Mouse (Mus musculus) lung, postnatal 0 days (tissue): ENCODE measurements around the gene Svs2. TPM values are rescaled to one million over a fixed set of nuclear protein-coding genes. Genes with fewer than 3 reads are reported as not detected.
"Not testable (repeated sequence)": the region's sequence is repeated elsewhere in the genome, so short reads cannot be mapped to it uniquely, and the experiment has no call there.

Source experiments
- ATAC-seq: fragments of 200-750 bp; cut with Nextera tagmentation; 2 replicates; pipeline ENCODE4 v1.8.0; 2017; ENCODE audit warnings: moderate library complexity
- DNase-seq: peaks from one replicate; pipeline ENCODE4 v3.0.0-alpha.2; 2016; ENCODE audit warnings: low spot score
- H3K27ac ChIP-seq: fragments of 300-500 bp; sonication (generic); 2 replicates; pipeline ENCODE4 v1.5.1; 2014; ENCODE audit warnings: antibody characterized with exemption, mild to moderate bottlenecking, low read length, mixed read lengths
- H3K27me3 ChIP-seq: fragments of 300-500 bp; sonication (generic); replicated peaks from 2 replicates; pipeline ENCODE4 v1.6.1; 2014; ENCODE audit warnings: low read length, mixed read lengths; ENCODE audit not compliant: insufficient read depth
- H3K36me3 ChIP-seq: fragments of 300-500 bp; sonication (generic); 2 replicates; pipeline ENCODE4 v1.6.1; 2014; ENCODE audit warnings: low read length, mixed read lengths; ENCODE audit not compliant: insufficient read depth
- H3K4me1 ChIP-seq: fragments of 300-500 bp; sonication (generic); 2 replicates; pipeline ENCODE4 v1.6.1; 2014; ENCODE audit warnings: antibody characterized with exemption, low read depth, low read length, mixed read lengths; ENCODE audit not compliant: insufficient read depth
- H3K4me2 ChIP-seq: fragments of 300-500 bp; sonication (generic); replicated peaks from 2 replicates; pipeline ENCODE4 v1.6.1; 2014; ENCODE audit warnings: low read depth, mild to moderate bottlenecking, low read length, moderate library complexity, mixed read lengths
- H3K4me3 ChIP-seq: fragments of 300-500 bp; sonication (generic); 2 replicates; pipeline ENCODE4 v1.5.1; 2014; ENCODE audit warnings: low read depth, low read length
- H3K9ac ChIP-seq: fragments of 300-500 bp; sonication (generic); replicated peaks from 2 replicates; pipeline ENCODE4 v1.6.1; 2014; ENCODE audit warnings: low read depth, mild to moderate bottlenecking
- H3K9me3 ChIP-seq: fragments of 300-500 bp; sonication (generic); 2 replicates; pipeline ENCODE4 v1.6.1; 2016; ENCODE audit warnings: low read length, mixed read lengths
- CTCF ChIP-seq: IDR thresholded peaks from 2 replicates; pipeline ENCODE4 v1.5.1; 2016; ENCODE audit warnings: antibody characterized with exemption, mild to moderate bottlenecking
- EP300 ChIP-seq: IDR thresholded peaks from 2 replicates; pipeline ENCODE4 v1.6.1; 2016; ENCODE audit warnings: antibody characterized with exemption, mild to moderate bottlenecking, control low read depth
- WGBS: fragments of 180-500 bp; shearing (Covaris S2); extraction: QIAGEN DNeasy Blood & Tissue Kit; methylation state at CpG from one replicate; pipeline ENCODE4 v1.1.7; 2014; 5-methylcytosine and 5-hydroxymethylcytosine counted together
- polyA plus RNA-seq: library from polyadenylated mRNA; unstranded; fragments of >200 nt; fragmentation: Nextera tagmentation; extraction: Ambion mirVana; gene quantifications from 2 replicates; pipeline ENCODE4 v1.2.1, GENCODE M21; 2015

Svs2 gene
- polyA plus RNA-seq, result not detected in 2 replicates

DNA sequence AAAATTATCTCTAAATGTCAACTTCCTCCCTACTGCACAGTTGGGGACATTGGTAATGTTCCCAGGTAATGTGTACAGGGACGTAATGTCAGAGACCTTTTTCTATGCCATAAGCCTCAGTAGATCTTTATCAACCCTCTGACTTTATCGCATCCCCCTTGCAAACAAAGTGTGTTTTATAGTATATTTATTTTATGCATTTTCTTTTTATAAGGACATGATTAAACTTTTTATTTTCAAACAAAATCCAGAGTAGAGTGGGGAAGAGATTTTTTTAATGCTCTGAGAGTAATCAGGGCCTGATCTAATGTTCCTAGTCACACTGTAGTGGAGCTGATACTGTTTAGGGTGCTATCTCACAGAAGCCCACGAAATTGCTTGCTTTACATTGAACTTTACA lies at the start of gene Svs2:
Gene Svs2 (minus strand): TSS at position 101 of the 400 bp plus-strand sequence.
- no peaks in the 10 kb centered on the region for H3K36me3 ChIP-seq
- no peaks in the 10 kb centered on the region for H3K9me3 ChIP-seq
- no peaks in the 10 kb centered on the region for H3K27me3 ChIP-seq
- no peak within 1 kb of the TSS for H3K4me2 ChIP-seq
- ATAC-seq (no peak), DNase-seq (no peak)
- H3K27ac ChIP-seq, result no peak within 1 kb of the TSS
- no peak for TF ChIP-seq EP300
- TF ChIP-seq CTCF, result no peak
- H3K9ac ChIP-seq, result no peak within 1 kb of the TSS
- 75% methylated on average over 3 of the region's 3 CpGs for WGBS
- H3K4me1 ChIP-seq, result no peaks in the 10 kb centered on the region
- no peak within 1 kb of the TSS for H3K4me3 ChIP-seq

GRCm38 (mm10) chr2:164278359-164278758 lies 40.1 kb upstream of the Svs2 start, which contains the start of gene Svs4:
Gene Svs4 (minus strand): TSS chr2:164278459.
- Histone ChIP-seq H3K4me1 (no peaks in the 10 kb centered on the region), H3K4me3 (no peak within 1 kb of the TSS), H3K9ac (no peak within 1 kb of the TSS), H3K9me3 (no peaks in the 10 kb centered on the region), H3K27ac (no peak within 1 kb of the TSS), H3K36me3 (no peaks in the 10 kb centered on the region), H3K4me2 (no peak within 1 kb of the TSS), H3K27me3 (no peaks in the 10 kb centered on the region)
- WGBS, result 84% methylated on average over 4 of the region's 4 CpGs
- ATAC-seq (no peak), DNase-seq (no peak)
- no peak for TF ChIP-seq CTCF
- no peak for TF ChIP-seq EP300

- H3K27ac ChIP-seq, H3K9ac ChIP-seq, H3K4me1 ChIP-seq, H3K4me2 ChIP-seq, H3K9me3 ChIP-seq, H3K27me3 ChIP-seq, H3K36me3 ChIP-seq, DNase-seq, H3K4me3 ChIP-seq, ATAC-seq: not testable (repeated sequence)
- WGBS, result 60% methylated on average over 1 of the region's 1 CpGs
These were observed 18.3 kb upstream of the Svs2 start, which contains the start of gene Svs3b for GRCm38 (mm10) chr2:164256540-164256939. Gene Svs3b (minus strand): TSS chr2:164256640.

GRCm38 (mm10) chr2:164232671-164233070 lies 5.6 kb downstream of the Svs2 start:
- Histone ChIP-seq H3K4me2 (no peak overlapping the region), H3K9me3 (no peaks in the 10 kb centered on the region), H3K4me3 (no peak overlapping the region), H3K27me3 (no peaks in the 10 kb centered on the region), H3K36me3 (no peaks in the 10 kb centered on the region), H3K9ac (no peak overlapping the region), H3K4me1 (no peaks in the 10 kb centered on the region), H3K27ac (no peak overlapping the region)
- WGBS, result 71% methylated on average over 8 of the region's 8 CpGs
- DNase-seq (no peak), ATAC-seq (no peak)
- TF ChIP-seq EP300 (no peak), CTCF (no peak)

GRCm38 (mm10) chr2:164228361-164229070 lies 9.8 kb downstream of the Svs2 start:
- 78% methylated on average over 8 of the region's 8 CpGs for WGBS

DNA sequence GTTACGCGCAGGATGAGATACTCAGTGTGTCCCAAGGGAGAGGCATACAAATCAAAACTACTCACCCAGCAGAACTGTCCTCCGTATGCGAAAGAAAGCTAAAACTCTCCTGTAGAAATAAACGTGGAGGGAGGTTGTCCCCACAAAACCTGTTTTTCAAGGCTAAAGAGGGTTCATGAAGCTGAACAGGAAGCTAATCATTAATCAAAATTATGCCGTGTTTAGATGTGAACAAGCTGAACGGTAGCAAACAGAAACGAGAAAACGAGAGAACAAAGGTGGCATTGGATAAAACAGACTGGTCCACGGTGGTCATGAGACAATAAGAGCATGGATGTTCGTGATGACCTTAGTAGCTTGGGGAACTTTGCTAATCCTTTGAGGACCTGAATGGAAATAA lies 16.7 kb downstream of the Svs2 start, which contains the start of gene Wfdc15b:
Gene Wfdc15b (minus strand): TSS at position 139 of the 400 bp plus-strand sequence.
- Histone ChIP-seq H3K9ac (no peak within 1 kb of the TSS), H3K9me3 (no peaks in the 10 kb centered on the region), H3K27me3 (no peaks in the 10 kb centered on the region), H3K36me3 (no peaks in the 10 kb centered on the region), H3K4me3 (no peak within 1 kb of the TSS), H3K4me1 (no peaks in the 10 kb centered on the region), H3K27ac (no peak within 1 kb of the TSS), H3K4me2 (no peak within 1 kb of the TSS)
- DNase-seq (no peak), ATAC-seq (no peak)
- TF ChIP-seq EP300 (no peak), CTCF (no peak)
- WGBS, result 29% methylated on average over 11 of the region's 11 CpGs

More at GRCm38 (mm10) chr2:164228361-164229070, 9.8 kb downstream of the Svs2 start:
- H3K4me3 ChIP-seq, result no peak overlapping the region
- no peak overlapping the region for H3K27ac ChIP-seq
- ATAC-seq (no peak), DNase-seq (no peak)
- H3K9me3 ChIP-seq, result no peaks in the 10 kb centered on the region
- no peak overlapping the region for H3K9ac ChIP-seq
- H3K27me3 ChIP-seq, result no peaks in the 10 kb centered on the region
- TF ChIP-seq EP300, result no peak
- TF ChIP-seq CTCF, result no peak
- H3K36me3 ChIP-seq, result no peaks in the 10 kb centered on the region
- no peaks in the 10 kb centered on the region for H3K4me1 ChIP-seq
- H3K4me2 ChIP-seq, result no peak overlapping the region
